Mouse (Mus musculus) limb, embryonic 14.5 days (tissue): ENCODE measurements at regions not wholly inside any gene's neighbourhood (a gene's known extent, or its start where the extent isn't known, plus 50 kb on each side); places are given as distances from the start of the nearest gene placed in this dataset.
"Not testable (repeated sequence)": the region's sequence is repeated elsewhere in the genome, so short reads cannot be mapped to it uniquely, and the experiment has no call there.

ENCODE experiments used
- ATAC-seq: fragments of 200-750 bp; cut with Nextera tagmentation; 2 replicates; pipeline ENCODE4 v1.8.0; 2017; ENCODE audit warnings: low read depth, moderate number of reproducible peaks, moderate TSS enrichment; ENCODE audit not compliant: low FRiP score
- DNase-seq: peaks from one replicate; pipeline ENCODE4 v3.0.0-alpha.2; 2015; ENCODE audit warnings: low spot score
- H3K27ac ChIP-seq: fragments of 300-500 bp; sonication (generic); replicated peaks from 2 replicates; pipeline ENCODE4 v1.5.1; 2014; ENCODE audit warnings: low read depth, mild to moderate bottlenecking, low read length, moderate library complexity, mixed read lengths
- H3K27me3 ChIP-seq: fragments of 300-500 bp; sonication (generic); 2 replicates; pipeline ENCODE4 v1.6.1; 2014; ENCODE audit warnings: low read length, mixed read lengths; ENCODE audit not compliant: control insufficient read depth, insufficient read depth
- H3K36me3 ChIP-seq: fragments of 300-500 bp; sonication (generic); 2 replicates; pipeline ENCODE4 v1.6.1; 2014; ENCODE audit warnings: mild to moderate bottlenecking, low read length, moderate library complexity, mixed read lengths; ENCODE audit not compliant: control insufficient read depth, insufficient read depth
- H3K4me1 ChIP-seq: fragments of 300-500 bp; sonication (generic); 2 replicates; pipeline ENCODE4 v1.6.1; 2014; ENCODE audit warnings: antibody characterized with exemption, low read length, mixed read lengths; ENCODE audit not compliant: control insufficient read depth, insufficient read depth
- H3K4me2 ChIP-seq: fragments of 300-500 bp; sonication (generic); replicated peaks from 2 replicates; pipeline ENCODE4 v1.6.1; 2014; ENCODE audit warnings: low read depth, mild to moderate bottlenecking, low read length, moderate library complexity; ENCODE audit not compliant: severe bottlenecking
- H3K4me3 ChIP-seq: fragments of 300-500 bp; sonication (generic); replicated peaks from 2 replicates; pipeline ENCODE4 v1.5.1; 2014; ENCODE audit warnings: low read length
- H3K9ac ChIP-seq: fragments of 300-500 bp; sonication (generic); 2 replicates; pipeline ENCODE4 v1.6.1; 2014; ENCODE audit warnings: mild to moderate bottlenecking, low read depth, low read length, moderate library complexity; ENCODE audit not compliant: severe bottlenecking
- H3K9me3 ChIP-seq: fragments of 300-500 bp; sonication (generic); 2 replicates; pipeline ENCODE4 v1.6.1; 2016; ENCODE audit warnings: low read length; ENCODE audit not compliant: control insufficient read depth
- POLR2A ChIP-seq: fragments of 200-500 bp; IDR thresholded peaks from 2 replicates; pipeline ENCODE4 v1.8.0; 2012; ENCODE audit warnings: inconsistent platforms, mild to moderate bottlenecking, moderate library complexity, borderline replicate concordance; ENCODE audit not compliant: insufficient read depth, insufficient read length; ENCODE audit errors: extremely low read depth
- whole genome bisulfite sequencing: fragments of 180-500 bp; shearing (Covaris S2); extraction: QIAGEN DNeasy Blood & Tissue Kit; methylation state at CpG from one replicate; pipeline ENCODE4 v1.1.7; 2014; 5-methylcytosine and 5-hydroxymethylcytosine counted together

DNA sequence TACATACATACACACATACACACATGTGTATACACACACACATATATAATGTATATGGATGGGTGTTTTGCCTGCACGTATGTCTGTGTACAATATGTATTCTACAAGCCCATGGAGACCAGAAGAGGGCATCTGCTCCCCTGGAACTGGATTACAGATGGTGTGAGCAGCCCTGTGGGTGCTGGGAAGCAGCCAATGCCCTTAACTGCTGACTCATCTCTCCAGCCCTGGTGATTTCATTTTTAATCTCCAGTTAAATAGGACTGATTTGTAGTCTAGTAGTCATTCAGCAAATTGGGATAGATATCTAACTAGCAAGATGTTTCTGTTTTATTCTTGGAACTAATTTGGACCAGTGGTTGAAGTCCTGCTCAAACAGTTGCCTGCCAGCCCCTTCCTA is 94.1 kb downstream of the H2al2a start:
- Histone ChIP-seq H3K27me3 (no peaks in the 10 kb centered on the region; the same call in 1 of the 2 replicates), H3K4me1 (no peaks in the 10 kb centered on the region), H3K4me2 (no peak overlapping the region), H3K4me3 (no peak overlapping the region), H3K36me3 (no peaks in the 10 kb centered on the region), H3K27ac (no peak overlapping the region), H3K9me3 (no peaks in the 10 kb centered on the region), H3K9ac (no peak overlapping the region)
- TF ChIP-seq POLR2A, result no peak
- DNase-seq (no peak), ATAC-seq (no peak)
- WGBS, result 76% methylated on average over 1 of the region's 1 CpGs

DNA sequence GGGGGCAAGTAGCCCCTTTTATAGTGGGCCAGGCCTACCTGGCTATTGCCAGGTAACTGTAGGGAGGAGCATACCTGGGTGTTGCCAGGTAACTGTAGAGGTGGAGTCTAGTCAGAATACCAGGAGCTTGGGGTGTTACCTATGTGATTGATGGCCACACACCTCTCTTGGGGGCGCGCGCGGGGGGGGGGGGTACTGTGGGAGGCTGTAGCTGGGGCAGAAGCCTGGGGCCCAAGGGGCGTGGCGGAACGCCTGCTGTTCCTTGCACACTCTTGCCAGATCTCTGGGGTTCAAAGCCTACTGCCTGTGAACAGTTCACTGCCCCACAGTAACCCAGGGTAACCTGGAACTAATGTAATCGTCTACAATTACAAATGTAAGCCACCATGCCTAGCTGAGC is 96.6 kb downstream of the H2al2a start:
- no peak for TF ChIP-seq POLR2A
- H3K4me2 ChIP-seq, result no peak overlapping the region
- H3K9ac ChIP-seq, result no peak overlapping the region
- ATAC-seq, result no peak
- no peaks in the 10 kb centered on the region for H3K4me1 ChIP-seq
- WGBS, result 36% methylated on average over 8 of the region's 8 CpGs
- H3K27ac ChIP-seq, result no peak overlapping the region
- H3K36me3 ChIP-seq, result no peaks in the 10 kb centered on the region
- H3K4me3 ChIP-seq, result no peak overlapping the region
- no peaks in the 10 kb centered on the region; the same call in 1 of the 2 replicates for H3K27me3 ChIP-seq
- H3K9me3 ChIP-seq, result no peaks in the 10 kb centered on the region
- no peak for DNase-seq

DNA sequence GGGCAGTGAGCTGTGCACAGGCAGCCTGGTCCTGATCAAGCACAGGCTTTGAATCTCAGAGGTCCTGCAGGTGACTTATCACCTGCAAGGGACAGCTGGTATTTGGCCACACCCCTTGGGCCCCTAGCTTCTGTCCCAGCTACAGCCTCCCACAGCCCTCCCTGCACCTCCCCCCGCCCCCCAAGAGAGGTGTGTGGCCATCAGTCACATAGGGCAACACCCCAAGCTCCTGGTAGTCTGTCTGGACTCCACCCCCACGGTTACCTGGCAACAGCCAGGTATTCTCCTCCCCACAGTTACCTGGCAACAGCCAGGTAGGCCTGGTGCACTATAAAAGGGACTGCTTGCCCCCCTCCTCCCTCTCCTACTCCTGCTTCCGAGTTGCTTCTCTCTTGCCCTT is 98.0 kb downstream of the H2al2a start:
- 17% methylated on average over 2 of the region's 3 CpGs for WGBS
- Histone ChIP-seq H3K27me3 (no peaks in the 10 kb centered on the region; the same call in 1 of the 2 replicates), H3K4me1 (no peaks in the 10 kb centered on the region), H3K9ac (no peak overlapping the region), H3K4me3 (no peak overlapping the region), H3K9me3 (no peaks in the 10 kb centered on the region), H3K4me2 (no peak overlapping the region), H3K27ac (no peak overlapping the region), H3K36me3 (no peaks in the 10 kb centered on the region)
- ATAC-seq (no peak), DNase-seq (no peak)
- no peak for TF ChIP-seq POLR2A

- no peak overlapping the region for H3K27ac ChIP-seq
- H3K9me3 ChIP-seq, result no peaks in the 10 kb centered on the region
- no peak for TF ChIP-seq POLR2A
- H3K9ac ChIP-seq, result no peak overlapping the region
- no peaks in the 10 kb centered on the region; the same call in 1 of the 2 replicates for H3K27me3 ChIP-seq
- H3K36me3 ChIP-seq, result no peaks in the 10 kb centered on the region
- 94% methylated on average over 2 of the region's 2 CpGs for WGBS
- no peak overlapping the region for H3K4me2 ChIP-seq
- ATAC-seq, result no peak
- DNase-seq, result no peak
- H3K4me1 ChIP-seq, result no peaks in the 10 kb centered on the region
- no peak overlapping the region for H3K4me3 ChIP-seq
Measured at GRCm38 (mm10) chr2:17896036-17896435, 100.7 kb downstream of the H2al2a start.

- H3K4me3 ChIP-seq, ATAC-seq, H3K4me2 ChIP-seq, H3K27ac ChIP-seq, H3K4me1 ChIP-seq, H3K9ac ChIP-seq, H3K27me3 ChIP-seq, DNase-seq, H3K36me3 ChIP-seq, H3K9me3 ChIP-seq: not testable (repeated sequence)
- WGBS, result 96% methylated on average over 7 of the region's 7 CpGs
Measured at GRCm38 (mm10) chr2:17892661-17893060, 104.1 kb downstream of the H2al2a start.

DNA sequence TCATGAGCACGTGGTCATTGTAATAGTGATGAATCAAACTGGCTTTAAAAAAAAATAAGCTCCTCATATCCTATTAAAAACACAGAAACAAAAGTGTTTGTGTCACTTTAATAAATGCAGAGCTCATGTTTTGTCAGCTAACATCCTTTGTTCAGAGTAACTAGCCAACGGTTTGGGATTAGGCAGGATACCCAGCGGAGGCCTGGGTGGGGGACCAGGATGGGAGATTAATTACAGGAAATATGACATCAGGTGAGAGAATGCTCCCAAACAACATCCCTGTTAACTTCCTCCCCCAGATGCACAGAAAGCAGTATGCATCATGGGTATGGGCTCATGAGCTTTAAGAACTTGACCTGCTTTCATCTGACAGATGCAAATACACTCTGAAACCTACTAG is 109.1 kb downstream of the H2al2a start:
- TF ChIP-seq POLR2A, result no peak
- Histone ChIP-seq H3K4me1 (no peaks in the 10 kb centered on the region), H3K9ac (no peak overlapping the region), H3K4me3 (no peak overlapping the region), H3K4me2 (no peak overlapping the region), H3K27ac (no peak overlapping the region), H3K9me3 (no peaks in the 10 kb centered on the region), H3K27me3 (no peaks in the 10 kb centered on the region), H3K36me3 (no peaks in the 10 kb centered on the region)
- ATAC-seq (no peak), DNase-seq (no peak)
- WGBS, result 54% methylated on average over 3 of the region's 3 CpGs
